Mouse (Mus musculus) olfactory bulb, adult 2 months (tissue): ENCODE data around the gene Trim21.

Experiments used
- CTCF ChIP-seq: fragments of 200-500 bp; IDR thresholded peaks from 2 replicates; pipeline ENCODE4 v1.5.1; 2012; ENCODE audit warnings: low read depth, mild to moderate bottlenecking, low read length, moderate library complexity; ENCODE audit not compliant: insufficient read depth
- POLR2A ChIP-seq: fragments of 200-500 bp; IDR thresholded peaks from 2 replicates; pipeline ENCODE4 v1.6.1; 2012; ENCODE audit warnings: mild to moderate bottlenecking, low read depth, low read length, moderate library complexity; ENCODE audit not compliant: insufficient read depth

GRCm38 (mm10) chr7:102591786-102592185, 26.5 kb upstream of the Trim21 start, which contains the start of gene Olfr551:
- TF ChIP-seq POLR2A = no peak
- TF ChIP-seq CTCF = no peak
